ENCODE assay signal across 8 mouse cellular contexts in genomic region chr13:21733466-21733865, GRCm38 (mm10). TPM values are rescaled to one million over a fixed set of nuclear protein-coding genes. Genes with fewer than 3 reads are reported as not detected.
A peak's percentile ranks its signal among the peaks of the same experiment; 100 is the strongest.
DNase-seq lines count a peak whose midpoint lies in the region; ATAC-seq and TF ChIP-seq lines count a peak whose summit lies in the region.

No protein-coding gene starts in this region.

- DNase-seq in kidney, postnatal 4 days = peak; percentile 32 to 49
- no peak for DNase-seq in kidney, adult 11 months
- no peak for DNase-seq in forebrain, embryonic 14.5 days (ENCODE audit: low spot score)
- DNase-seq in liver, postnatal 0 days = no peak
- peak; percentile 43 to 54 for DNase-seq in thymus, postnatal 36 days
- no peak for DNase-seq in layer of hippocampus, adult 9-10 months (ENCODE audit: low spot score)
- no peak for DNase-seq in T-cell, adult 2 months (ENCODE audit: low spot score)
- no peak for DNase-seq in gastrocnemius, postnatal 36 days

- no peaks in the 10 kb centered on the region for H3K9me3 ChIP-seq in forebrain, embryonic 14.5 days (replicated peaks; ENCODE audit: control insufficient read depth, low read length)
- H3K9me3 ChIP-seq in liver, postnatal 0 days (ENCODE audit: low read length) = no peaks in the 10 kb centered on the region

- peak; percentile 25; the same call in 1 of the 2 replicates for TF ChIP-seq CTCF in liver, postnatal 0 days (IDR thresholded peaks at IDR 0.05; ENCODE audit: low read depth)

- peak overlapping the region; percentile 97 for H3K27ac ChIP-seq in forebrain, embryonic 14.5 days (ENCODE audit: low read depth, low read length)
- H3K27ac ChIP-seq in liver, postnatal 0 days (ENCODE audit: low read depth) = no peak overlapping the region

- H3K4me3 ChIP-seq in forebrain, embryonic 14.5 days (ENCODE audit: low read depth, low read length) = no peak overlapping the region
- H3K4me3 ChIP-seq in liver, postnatal 0 days (ENCODE audit: low read depth, low read length) = no peak overlapping the region

- H3K36me3 ChIP-seq in forebrain, embryonic 14.5 days (ENCODE audit: control insufficient read depth, insufficient read depth, low read length) = no peaks in the 10 kb centered on the region
- H3K36me3 ChIP-seq in liver, postnatal 0 days (replicated peaks; ENCODE audit: insufficient read depth, low read length) = no peaks in the 10 kb centered on the region

- no peak overlapping the region for H3K4me2 ChIP-seq in forebrain, embryonic 14.5 days (ENCODE audit: low read length)
- no peak overlapping the region for H3K4me2 ChIP-seq in liver, postnatal 0 days (ENCODE audit: low read depth, low read length)

- H3K4me1 ChIP-seq in forebrain, embryonic 14.5 days (ENCODE audit: control insufficient read depth, insufficient read depth, low read length) = peaks cover 11% of the 10 kb centered on the region
- H3K4me1 ChIP-seq in liver, postnatal 0 days (ENCODE audit: insufficient read depth) = peaks cover 6% of the 10 kb centered on the region; the same call in 1 of the 2 replicates

- ATAC-seq in forebrain, embryonic 14.5 days = no peak; the same call in 1 of the 2 replicates
- ATAC-seq in liver, postnatal 0 days = no peak

- no peak overlapping the region for H3K9ac ChIP-seq in forebrain, embryonic 14.5 days (ENCODE audit: low read length)
- no peak overlapping the region for H3K9ac ChIP-seq in liver, postnatal 0 days (replicated peaks)

- WGBS in forebrain, embryonic 14.5 days = 66% methylated on average over 5 of the region's 5 CpGs
- 78% methylated on average over 5 of the region's 5 CpGs for WGBS in liver, postnatal 0 days (ENCODE audit: insufficient replicate concordance)

- no peaks in the 10 kb centered on the region for H3K27me3 ChIP-seq in forebrain, embryonic 14.5 days (replicated peaks; ENCODE audit: control insufficient read depth, insufficient read depth, low read length)
- H3K27me3 ChIP-seq in liver, postnatal 0 days (ENCODE audit: insufficient read depth, low read length) = no peaks in the 10 kb centered on the region

- TF ChIP-seq EP300 in liver, postnatal 0 days (IDR thresholded peaks at IDR 0.05; ENCODE audit: low read depth) = no peak

- intact Hi-C loops in gastrocnemius, postnatal 36 days (cut with DNase I) = loop anchor here (5.0 to 10.0 kb wide), 2 partner anchors 44 to 1951 kb away; partner anchors contain the start of genes Hist1h2ac and Hist1h2bc

RNA-seq across cellular contexts. Expression of gene Hist1h4j, which starts 1.4 kb away (rescaled TPM):
- 1.7 TPM in 2 replicates for polyA plus RNA-seq in forebrain, embryonic 14.5 days (2014; fragmentation: Nextera tagmentation; extraction: Ambion mirVana)
- polyA plus RNA-seq in liver, postnatal 0 days (2015; fragmentation: Nextera tagmentation; extraction: Ambion mirVana) = 0.19 and 0.32 TPM in 2 replicates
- 1 to 10 TPM; 2.0 to 3.2 TPM for total RNA-seq in gastrocnemius, postnatal 36 days (2021)

RNA-seq across cellular contexts. Expression of gene Hist1h2bm, which starts 11.6 kb away (rescaled TPM):
- polyA plus RNA-seq in forebrain, embryonic 14.5 days (2014; fragmentation: Nextera tagmentation; extraction: Ambion mirVana) = 2.5 and 3.9 TPM in 2 replicates
- 1.6 and 2.3 TPM in 2 replicates for polyA plus RNA-seq in liver, postnatal 0 days (2015; fragmentation: Nextera tagmentation; extraction: Ambion mirVana)
- total RNA-seq in gastrocnemius, postnatal 36 days (2021) = 1 to 10 TPM; 2.0 to 3.5 TPM

RNA-seq across cellular contexts. Expression of gene Hist1h3h, which starts 16.0 kb away (rescaled TPM):
- polyA plus RNA-seq in forebrain, embryonic 14.5 days (2014; fragmentation: Nextera tagmentation; extraction: Ambion mirVana) = 7.3 and 11.0 TPM in 2 replicates
- polyA plus RNA-seq in liver, postnatal 0 days (2015; fragmentation: Nextera tagmentation; extraction: Ambion mirVana) = 7.1 and 8.7 TPM in 2 replicates
- total RNA-seq in gastrocnemius, postnatal 36 days (2021) = 10 to 100 TPM; 12.6 to 15.0 TPM

RNA-seq across cellular contexts. Expression of gene Hist1h4k, which starts 16.8 kb away (rescaled TPM):
- polyA plus RNA-seq in forebrain, embryonic 14.5 days (2014; fragmentation: Nextera tagmentation; extraction: Ambion mirVana) = 2.7 and 4.6 TPM in 2 replicates
- polyA plus RNA-seq in liver, postnatal 0 days (2015; fragmentation: Nextera tagmentation; extraction: Ambion mirVana) = 2.4 and 3.6 TPM in 2 replicates
- total RNA-seq in gastrocnemius, postnatal 36 days (2021) = 10 to 100 TPM; 27.0 to 38.7 TPM

RNA-seq across cellular contexts. Expression of gene Hist1h2ai, which starts 17.2 kb away (rescaled TPM):
- polyA plus RNA-seq in forebrain, embryonic 14.5 days (2014; fragmentation: Nextera tagmentation; extraction: Ambion mirVana) = 13.2 and 45.9 TPM in 2 replicates
- polyA plus RNA-seq in liver, postnatal 0 days (2015; fragmentation: Nextera tagmentation; extraction: Ambion mirVana) = 16.4 and 20.2 TPM in 2 replicates
- total RNA-seq in gastrocnemius, postnatal 36 days (2021) = 1 to 10 TPM; 3.3 to 8.8 TPM

Comparison
In these comparisons a context has a peak if more than half of its experiments do, and no peak if none do; other contexts are left out.
1. DNase-seq: peak in kidney, postnatal 4 days (2 of 2) and thymus, postnatal 36 days (2 of 2); none in kidney, adult 11 months (single experiment), forebrain, embryonic 14.5 days (single experiment), liver, postnatal 0 days (single experiment), layer of hippocampus, adult 9-10 months (single experiment), T-cell, adult 2 months (single experiment) and gastrocnemius, postnatal 36 days (0 of 2).